Mouse (Mus musculus) limb, embryonic 12.5 days (tissue): Measurements from ENCODE around the gene Stpg4. TPM values are rescaled to one million over a fixed set of nuclear protein-coding genes. Genes with fewer than 3 reads are reported as not detected.
A peak's percentile ranks its signal among the peaks of the same experiment; 100 is the strongest.

Source experiments
- ATAC-seq: fragments of 200-750 bp; cut with Nextera tagmentation; 2 replicates; pipeline ENCODE4 v1.8.0; 2017; ENCODE audit warnings: low read depth, moderate TSS enrichment; ENCODE audit not compliant: insufficient number of reproducible peaks, insufficient read depth, low FRiP score, low TSS enrichment
- H3K27ac ChIP-seq: fragments of 300-500 bp; sonication (generic); 2 replicates; pipeline ENCODE4 v1.5.1; 2016; ENCODE audit warnings: mild to moderate bottlenecking, moderate library complexity
- H3K27me3 ChIP-seq: fragments of 300-500 bp; sonication (generic); 2 replicates; pipeline ENCODE4 v1.6.1; 2016; ENCODE audit warnings: mild to moderate bottlenecking, moderate library complexity
- H3K36me3 ChIP-seq: fragments of 300-500 bp; sonication (generic); 2 replicates; pipeline ENCODE4 v1.6.1; 2016; ENCODE audit warnings: mild to moderate bottlenecking, moderate library complexity
- H3K4me1 ChIP-seq: fragments of 300-500 bp; sonication (generic); replicated peaks from 2 replicates; pipeline ENCODE4 v1.6.1; 2016
- H3K4me2 ChIP-seq: fragments of 300-500 bp; sonication (generic); 2 replicates; pipeline ENCODE4 v1.6.1; 2016; ENCODE audit warnings: mild to moderate bottlenecking, moderate library complexity
- H3K4me3 ChIP-seq: fragments of 300-500 bp; sonication (generic); replicated peaks from 2 replicates; pipeline ENCODE4 v1.5.1; 2016; ENCODE audit warnings: mild to moderate bottlenecking
- H3K9ac ChIP-seq: fragments of 300-500 bp; sonication (generic); replicated peaks from 2 replicates; pipeline ENCODE4 v1.6.1; 2016; ENCODE audit warnings: mild to moderate bottlenecking, moderate library complexity
- H3K9me3 ChIP-seq: fragments of 300-500 bp; sonication (generic); 2 replicates; pipeline ENCODE4 v1.6.1; 2016; ENCODE audit warnings: mild to moderate bottlenecking, moderate library complexity
- WGBS: fragments of 180-500 bp; shearing (Covaris S2); methylation state at CpG from one replicate; pipeline ENCODE4 v1.1.7; 2016; 5-methylcytosine and 5-hydroxymethylcytosine counted together
- polyA plus RNA-seq: library from polyadenylated mRNA; unstranded; fragments of >200 nt; fragmentation: Nextera tagmentation; extraction: Ambion mirVana; gene quantifications from 2 replicates; pipeline ENCODE4 v1.2.1, GENCODE M21; 2016

Gene Stpg4
- polyA plus RNA-seq, 1 experiment from 2014 or later = not detected

GRCm38 (mm10) chr17:87418082-87418481, 9.5 kb downstream of the Stpg4 start:
- no peak overlapping the region for H3K27ac ChIP-seq
- WGBS = 74% methylated on average over 7 of the region's 7 CpGs
- no peak overlapping the region for H3K4me2 ChIP-seq
- no peaks in the 10 kb centered on the region for H3K9me3 ChIP-seq
- ATAC-seq = no peak
- no peaks in the 10 kb centered on the region for H3K36me3 ChIP-seq
- peaks cover 3% of the 10 kb centered on the region; the same call in 1 of the 2 replicates for H3K27me3 ChIP-seq
- 0 out of 2 replicates have a peak, but pooled peaks cover 3% of the 10 kb centered on the region for H3K4me1 ChIP-seq
- no peak overlapping the region for H3K9ac ChIP-seq
- H3K4me3 ChIP-seq = no peak overlapping the region

- Histone ChIP-seq H3K9me3 (no peaks in the 10 kb centered on the region), H3K9ac (no peak overlapping the region), H3K27ac (no peak overlapping the region), H3K4me2 (no peak overlapping the region), H3K36me3 (no peaks in the 10 kb centered on the region), H3K27me3 (no peaks in the 10 kb centered on the region), H3K4me1 (0 out of 2 replicates have a peak, but pooled peaks cover 6% of the 10 kb centered on the region), H3K4me3 (no peak overlapping the region)
- 81% methylated on average over 4 of the region's 4 CpGs for WGBS
- no peak for ATAC-seq
These were observed 20.9 kb downstream of the Stpg4 start for GRCm38 (mm10) chr17:87406646-87407045.

GRCm38 (mm10) chr17:87405576-87405975, 22.0 kb downstream of the Stpg4 start:
- WGBS = 63% methylated on average over 11 of the region's 11 CpGs
- H3K27ac ChIP-seq = 0 out of 2 replicates have a peak overlapping the region, but pooled peaks have one; percentile 29
- no peak for ATAC-seq

GRCm38 (mm10) chr17:87403462-87403861, 24.1 kb downstream of the Stpg4 start:
- Histone ChIP-seq H3K4me2 (no peak overlapping the region), H3K9me3 (no peaks in the 10 kb centered on the region), H3K36me3 (no peaks in the 10 kb centered on the region), H3K4me1 (0 out of 2 replicates have a peak, but pooled peaks cover 6% of the 10 kb centered on the region), H3K27ac (no peak overlapping the region), H3K4me3 (no peak overlapping the region), H3K27me3 (no peaks in the 10 kb centered on the region), H3K9ac (no peak overlapping the region)
- WGBS = 83% methylated on average over 4 of the region's 4 CpGs
- ATAC-seq = no peak

More at GRCm38 (mm10) chr17:87405576-87405975, 22.0 kb downstream of the Stpg4 start:
- Histone ChIP-seq H3K4me2 (no peak overlapping the region), H3K4me1 (0 out of 2 replicates have a peak, but pooled peaks cover 6% of the 10 kb centered on the region), H3K36me3 (no peaks in the 10 kb centered on the region), H3K9me3 (no peaks in the 10 kb centered on the region), H3K9ac (no peak overlapping the region), H3K4me3 (no peak overlapping the region), H3K27me3 (no peaks in the 10 kb centered on the region)

- Histone ChIP-seq H3K9me3 (no peaks in the 10 kb centered on the region), H3K9ac (no peak overlapping the region), H3K4me2 (no peak overlapping the region), H3K27me3 (no peaks in the 10 kb centered on the region), H3K4me3 (no peak overlapping the region), H3K4me1 (0 out of 2 replicates have a peak, but pooled peaks cover 3% of the 10 kb centered on the region), H3K36me3 (no peaks in the 10 kb centered on the region), H3K27ac (no peak overlapping the region)
- no peak for ATAC-seq
- WGBS = 86% methylated on average over 11 of the region's 11 CpGs
These were observed 25.1 kb downstream of the Stpg4 start for GRCm38 (mm10) chr17:87402444-87402843.

- Histone ChIP-seq H3K9ac (no peak overlapping the region), H3K9me3 (no peaks in the 10 kb centered on the region), H3K36me3 (no peaks in the 10 kb centered on the region), H3K4me2 (no peak overlapping the region), H3K4me3 (no peak overlapping the region), H3K27ac (no peak overlapping the region), H3K27me3 (no peaks in the 10 kb centered on the region), H3K4me1 (no peaks in the 10 kb centered on the region)
- ATAC-seq = no peak
- WGBS = 83% methylated on average over 11 of the region's 11 CpGs
These were observed 30.5 kb downstream of the Stpg4 start for GRCm38 (mm10) chr17:87397088-87397487.

GRCm38 (mm10) chr17:87391242-87391641, 36.3 kb downstream of the Stpg4 start:
- Histone ChIP-seq H3K4me3 (no peak overlapping the region), H3K4me2 (no peak overlapping the region), H3K27me3 (no peaks in the 10 kb centered on the region), H3K36me3 (no peaks in the 10 kb centered on the region), H3K27ac (no peak overlapping the region; the same call in 1 of the 2 replicates), H3K9ac (no peak overlapping the region), H3K9me3 (no peaks in the 10 kb centered on the region), H3K4me1 (peaks cover 16% of the 10 kb centered on the region)
- WGBS = 51% methylated on average over 7 of the region's 7 CpGs
- ATAC-seq = peak; percentile 60

- no peak overlapping the region for H3K27ac ChIP-seq
- peaks cover 16% of the 10 kb centered on the region for H3K4me1 ChIP-seq
- H3K9ac ChIP-seq = no peak overlapping the region
- no peaks in the 10 kb centered on the region for H3K9me3 ChIP-seq
- ATAC-seq = no peak
- no peaks in the 10 kb centered on the region for H3K36me3 ChIP-seq
- H3K4me2 ChIP-seq = no peak overlapping the region
- no peak overlapping the region for H3K4me3 ChIP-seq
- no peaks in the 10 kb centered on the region for H3K27me3 ChIP-seq
- WGBS = 44% methylated on average over 4 of the region's 5 CpGs
These were observed 40.5 kb downstream of the Stpg4 start for GRCm38 (mm10) chr17:87387068-87387467.

- no peak for ATAC-seq
- H3K36me3 ChIP-seq = no peaks in the 10 kb centered on the region
- no peaks in the 10 kb centered on the region for H3K27me3 ChIP-seq
- no peaks in the 10 kb centered on the region for H3K9me3 ChIP-seq
- no peak overlapping the region for H3K4me2 ChIP-seq
- H3K9ac ChIP-seq = no peak overlapping the region
- no peak overlapping the region for H3K27ac ChIP-seq
- peaks cover 6% of the 10 kb centered on the region for H3K4me1 ChIP-seq
- WGBS = 82% methylated on average over 3 of the region's 3 CpGs
- no peak overlapping the region for H3K4me3 ChIP-seq
These were observed 41.7 kb downstream of the Stpg4 start for GRCm38 (mm10) chr17:87385835-87386234.

GRCm38 (mm10) chr17:87380681-87381080, 46.9 kb downstream of the Stpg4 start:
- Histone ChIP-seq H3K4me1 (peaks cover 51% of the 10 kb centered on the region), H3K27me3 (no peaks in the 10 kb centered on the region), H3K4me2 (no peak overlapping the region), H3K27ac (no peak overlapping the region), H3K4me3 (no peak overlapping the region), H3K36me3 (no peaks in the 10 kb centered on the region), H3K9me3 (no peaks in the 10 kb centered on the region), H3K9ac (no peak overlapping the region)
- 91% methylated on average over 9 of the region's 9 CpGs for WGBS
- no peak for ATAC-seq

GRCm38 (mm10) chr17:87379821-87380220, 47.7 kb downstream of the Stpg4 start:
- Histone ChIP-seq H3K27ac (peak overlapping the region; percentile 78), H3K4me2 (no peak overlapping the region; the same call in 1 of the 2 replicates), H3K4me1 (peaks cover 60% of the 10 kb centered on the region), H3K36me3 (no peaks in the 10 kb centered on the region), H3K27me3 (no peaks in the 10 kb centered on the region), H3K9me3 (no peaks in the 10 kb centered on the region), H3K9ac (peak overlapping the region; percentile 50; the same call in 1 of the 2 replicates), H3K4me3 (no peak overlapping the region)
- 21% methylated on average over 10 of the region's 10 CpGs for WGBS
- no peak for ATAC-seq

- H3K36me3 ChIP-seq = no peaks in the 10 kb centered on the region
- H3K27me3 ChIP-seq = no peaks in the 10 kb centered on the region
- H3K4me1 ChIP-seq = peaks cover 60% of the 10 kb centered on the region
- 82% methylated on average over 11 of the region's 11 CpGs for WGBS
- H3K4me2 ChIP-seq = no peak overlapping the region
- H3K9ac ChIP-seq = peak overlapping the region; percentile 23; the same call in 1 of the 2 replicates
- no peak for ATAC-seq
- H3K27ac ChIP-seq = peak overlapping the region; percentile 78; the same call in 1 of the 2 replicates
- H3K4me3 ChIP-seq = no peak overlapping the region
- H3K9me3 ChIP-seq = no peaks in the 10 kb centered on the region
These were observed 48.3 kb downstream of the Stpg4 start for GRCm38 (mm10) chr17:87379160-87379624.
